Mouse (Mus musculus) kidney, postnatal 0 days (tissue): ENCODE results near the gene Vsig10l. TPM values are rescaled to one million over a fixed set of nuclear protein-coding genes. Genes with fewer than 3 reads are reported as not detected.

Experiments
- ATAC-seq: fragments of 200-750 bp; cut with Nextera tagmentation; replicated peaks from 2 replicates; pipeline ENCODE4 v1.8.0; 2017; ENCODE audit warnings: low read depth, moderate number of reproducible peaks, moderate TSS enrichment, moderate library complexity; ENCODE audit not compliant: low FRiP score
- DNase-seq: peaks from one replicate; pipeline ENCODE4 v3.0.0-alpha.2; 2016; ENCODE audit warnings: low spot score
- H3K27ac ChIP-seq: fragments of 300-500 bp; sonication (generic); 2 replicates; pipeline ENCODE4 v1.5.1; 2014; ENCODE audit warnings: mild to moderate bottlenecking
- H3K27me3 ChIP-seq: fragments of 300-500 bp; sonication (generic); 2 replicates; pipeline ENCODE4 v1.6.1; 2014; ENCODE audit warnings: low read length, mixed read lengths; ENCODE audit not compliant: insufficient read depth
- H3K36me3 ChIP-seq: fragments of 300-500 bp; sonication (generic); 2 replicates; pipeline ENCODE4 v1.6.1; 2014; ENCODE audit warnings: low read length, mixed read lengths; ENCODE audit not compliant: insufficient read depth
- H3K4me1 ChIP-seq: fragments of 300-500 bp; sonication (generic); replicated peaks from 2 replicates; pipeline ENCODE4 v1.6.1; 2014; ENCODE audit warnings: antibody characterized with exemption, low read length, mixed read lengths; ENCODE audit not compliant: insufficient read depth
- H3K4me2 ChIP-seq: fragments of 300-500 bp; sonication (generic); 2 replicates; pipeline ENCODE4 v1.6.1; 2014; ENCODE audit warnings: mild to moderate bottlenecking, low read length, moderate library complexity, mixed read lengths
- H3K4me3 ChIP-seq: fragments of 300-500 bp; sonication (generic); replicated peaks from 2 replicates; pipeline ENCODE4 v1.5.1; 2014; ENCODE audit warnings: low read depth, low read length
- H3K9ac ChIP-seq: fragments of 300-500 bp; sonication (generic); 2 replicates; pipeline ENCODE4 v1.6.1; 2014; ENCODE audit warnings: low read depth, low read length
- H3K9me3 ChIP-seq: fragments of 300-500 bp; sonication (generic); replicated peaks from 2 replicates; pipeline ENCODE4 v1.6.1; 2016; ENCODE audit warnings: low read length, inconsistent platforms, mixed read lengths
- CTCF ChIP-seq: IDR thresholded peaks from 2 replicates; pipeline ENCODE4 v1.5.1; 2016; ENCODE audit warnings: antibody characterized with exemption, low read depth, mild to moderate bottlenecking, moderate library complexity
- WGBS: fragments of 180-500 bp; shearing (Covaris S2); extraction: QIAGEN DNeasy Blood & Tissue Kit; methylation state at CpG from one replicate; pipeline ENCODE4 v1.1.7; 2014; 5-methylcytosine and 5-hydroxymethylcytosine counted together
- polyA plus RNA-seq: library from polyadenylated mRNA; unstranded; fragments of >200 nt; fragmentation: Nextera tagmentation; extraction: Ambion mirVana; gene quantifications from 2 replicates; pipeline ENCODE4 v1.2.1, GENCODE M21; 2015

Gene Vsig10l
- polyA plus RNA-seq, 1 experiment from 2014 or later: 6.7 TPM

GRCm38 (mm10) chr7:43465344-43466098 is 2.6 kb downstream of the Vsig10l start:
- peak overlapping the region; percentile 35 for H3K4me3 ChIP-seq
- peak; percentile 98 for DNase-seq
- H3K9me3 ChIP-seq: no peaks in the 10 kb centered on the region
- H3K36me3 ChIP-seq: no peaks in the 10 kb centered on the region
- peak; percentile 47 for TF ChIP-seq CTCF
- peak overlapping the region; percentile 47 for H3K9ac ChIP-seq
- peak overlapping the region; percentile 33; the same call in 1 of the 2 replicates for H3K27ac ChIP-seq
- under 1% methylated on average over 33 of the region's 33 CpGs for WGBS
- H3K4me2 ChIP-seq: peak overlapping the region; percentile 60
- peak; percentile 84 for ATAC-seq
- no peaks in the 10 kb centered on the region for H3K27me3 ChIP-seq
- 0 out of 2 replicates have a peak, but pooled peaks cover 4% of the 10 kb centered on the region for H3K4me1 ChIP-seq

- peak; percentile 97 for TF ChIP-seq CTCF
- Histone ChIP-seq H3K9me3 (no peaks in the 10 kb centered on the region), H3K4me1 (0 out of 2 replicates have a peak, but pooled peaks cover 4% of the 10 kb centered on the region), H3K4me2 (peak overlapping the region; percentile 60), H3K36me3 (no peaks in the 10 kb centered on the region), H3K9ac (peak overlapping the region; percentile 47), H3K27ac (peak overlapping the region; percentile 33; the same call in 1 of the 2 replicates), H3K27me3 (no peaks in the 10 kb centered on the region), H3K4me3 (peak overlapping the region; percentile 35)
- 1% methylated on average over 32 of the region's 33 CpGs for WGBS
- DNase-seq: peak; percentile 95
- peak; percentile 68 for ATAC-seq
These were observed 3.2 kb downstream of the Vsig10l start for GRCm38 (mm10) chr7:43466099-43466694.

GRCm38 (mm10) chr7:43470373-43470772 is 7.4 kb downstream of the Vsig10l start:
- DNase-seq (peak; percentile 30), ATAC-seq (no peak)
- Histone ChIP-seq H3K36me3 (no peaks in the 10 kb centered on the region), H3K9me3 (no peaks in the 10 kb centered on the region), H3K27me3 (no peaks in the 10 kb centered on the region), H3K27ac (no peak overlapping the region), H3K4me1 (no peaks in the 10 kb centered on the region), H3K4me3 (no peak overlapping the region), H3K9ac (no peak overlapping the region), H3K4me2 (no peak overlapping the region)
- peak; percentile 69 for TF ChIP-seq CTCF
- WGBS: 50% methylated on average over 8 of the region's 8 CpGs

- 15% methylated on average over 23 of the region's 23 CpGs for WGBS
- Histone ChIP-seq H3K4me2 (no peak overlapping the region), H3K4me3 (no peak overlapping the region), H3K4me1 (no peaks in the 10 kb centered on the region), H3K27me3 (peaks cover 9% of the 10 kb centered on the region; the same call in 1 of the 2 replicates), H3K9me3 (no peaks in the 10 kb centered on the region), H3K9ac (no peak overlapping the region), H3K27ac (no peak overlapping the region), H3K36me3 (no peaks in the 10 kb centered on the region)
- peak; percentile 11 for DNase-seq
- peak; percentile 52 for TF ChIP-seq CTCF
- ATAC-seq: peak; percentile 71
These were observed 12.8 kb downstream of the Vsig10l start for GRCm38 (mm10) chr7:43475706-43476105.

GRCm38 (mm10) chr7:43476376-43476775 is 13.4 kb downstream of the Vsig10l start:
- Histone ChIP-seq H3K4me3 (no peak overlapping the region), H3K4me1 (no peaks in the 10 kb centered on the region), H3K27me3 (peaks cover 9% of the 10 kb centered on the region; the same call in 1 of the 2 replicates), H3K27ac (no peak overlapping the region), H3K9ac (no peak overlapping the region), H3K9me3 (no peaks in the 10 kb centered on the region), H3K4me2 (peak overlapping the region; percentile 8; the same call in 1 of the 2 replicates), H3K36me3 (no peaks in the 10 kb centered on the region)
- DNase-seq (no peak), ATAC-seq (0 out of 2 replicates have a peak, but pooled peaks have one; percentile 15)
- 7% methylated on average over 13 of the region's 13 CpGs for WGBS
- TF ChIP-seq CTCF: no peak

GRCm38 (mm10) chr7:43481191-43481590 is 18.2 kb downstream of the Vsig10l start:
- Histone ChIP-seq H3K4me3 (no peak overlapping the region), H3K27ac (no peak overlapping the region), H3K4me1 (no peaks in the 10 kb centered on the region), H3K4me2 (no peak overlapping the region), H3K9me3 (no peaks in the 10 kb centered on the region), H3K27me3 (peaks cover 6% of the 10 kb centered on the region; the same call in 1 of the 2 replicates), H3K36me3 (no peaks in the 10 kb centered on the region), H3K9ac (no peak overlapping the region)
- 58% methylated on average over 3 of the region's 3 CpGs for WGBS
- no peak for TF ChIP-seq CTCF
- DNase-seq (no peak), ATAC-seq (no peak)
